Mouse (Mus musculus) c-Kit-positive CD71-positive TER-119-negative erythroid progenitor cells, embryonic 14.5 days (primary cell): ENCODE results near the gene Tmem144.
"Not testable (repeated sequence)": the region's sequence is repeated elsewhere in the genome, so short reads cannot be mapped to it uniquely, and the experiment has no call there.

ENCODE experiments used
- DNase-seq: peaks from one replicate; pipeline ENCODE4 v3.0.0-alpha.2; 2013; ENCODE audit warnings: low read depth

The Tmem144 gene

DNA sequence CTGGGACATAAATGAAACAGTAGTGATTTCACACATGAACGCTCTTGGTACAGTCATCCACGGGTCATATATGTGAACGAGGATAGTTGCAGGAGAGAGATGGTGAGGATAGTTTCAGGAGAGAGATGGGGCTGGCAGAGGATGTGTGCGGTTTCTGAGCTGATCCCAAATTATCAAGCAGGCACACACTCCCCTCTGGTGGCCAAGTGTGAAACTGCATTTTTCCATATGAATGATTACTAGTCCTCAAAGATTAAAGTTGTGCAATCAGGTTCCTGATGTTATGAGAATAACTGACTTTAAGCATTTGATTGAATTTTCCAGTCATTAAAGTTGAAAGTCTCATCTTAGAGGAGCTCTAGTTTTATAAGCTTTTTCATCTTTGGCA lies 43.4 kb downstream of the Tmem144 start:
- no peak for DNase-seq

DNA sequence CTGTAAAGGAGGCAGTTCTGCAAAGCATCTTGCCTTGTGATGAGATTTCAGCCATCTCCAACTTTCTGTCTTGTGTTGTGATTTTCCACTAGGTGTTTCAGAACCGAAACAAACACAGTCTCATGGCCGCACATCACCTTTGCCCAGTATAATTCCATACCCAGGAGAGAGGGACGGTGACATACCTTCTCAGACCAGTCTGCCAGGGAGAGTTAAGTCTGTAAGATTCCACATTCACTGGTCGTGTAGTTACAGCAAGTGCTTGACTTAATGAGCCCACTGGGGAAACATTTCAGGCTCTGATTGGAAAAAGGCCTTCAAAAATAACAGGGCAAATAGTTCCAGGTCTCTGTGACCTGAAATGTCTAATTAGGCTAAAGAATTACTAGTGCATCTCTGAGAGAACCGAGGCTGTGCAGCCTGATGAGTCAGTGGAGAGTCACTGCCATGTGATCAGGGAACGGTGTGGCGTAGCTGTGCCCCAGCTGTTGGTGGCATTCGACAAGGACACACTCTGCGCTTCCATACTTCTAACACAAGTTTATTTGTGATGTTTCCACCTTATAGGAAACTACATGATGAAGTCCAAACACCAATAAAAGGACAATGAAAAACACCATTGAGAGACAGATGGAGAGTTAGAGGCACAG lies 43.9 kb downstream of the Tmem144 start:
- no peak for DNase-seq

DNA sequence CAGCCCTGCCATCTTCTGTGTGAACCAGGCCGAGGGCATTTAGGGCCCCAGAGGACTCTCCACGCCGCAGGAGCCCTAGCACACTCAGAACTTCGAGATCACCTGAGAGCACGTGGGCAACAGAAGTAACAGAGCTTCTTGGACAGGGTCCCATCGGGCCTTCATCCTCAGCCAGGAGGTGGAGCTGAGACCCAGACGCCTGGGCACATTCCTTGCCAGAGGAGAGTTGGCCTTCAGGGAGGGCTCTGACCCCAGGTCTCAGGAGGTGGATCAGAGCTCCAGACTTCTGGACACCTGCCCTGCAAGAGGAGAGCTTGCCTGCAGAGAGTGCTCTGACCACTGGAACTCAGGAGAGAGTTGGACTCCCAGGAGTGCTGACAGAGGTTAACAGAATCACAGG lies 51.8 kb downstream of the Tmem144 start:
- not testable (repeated sequence) for DNase-seq

DNA sequence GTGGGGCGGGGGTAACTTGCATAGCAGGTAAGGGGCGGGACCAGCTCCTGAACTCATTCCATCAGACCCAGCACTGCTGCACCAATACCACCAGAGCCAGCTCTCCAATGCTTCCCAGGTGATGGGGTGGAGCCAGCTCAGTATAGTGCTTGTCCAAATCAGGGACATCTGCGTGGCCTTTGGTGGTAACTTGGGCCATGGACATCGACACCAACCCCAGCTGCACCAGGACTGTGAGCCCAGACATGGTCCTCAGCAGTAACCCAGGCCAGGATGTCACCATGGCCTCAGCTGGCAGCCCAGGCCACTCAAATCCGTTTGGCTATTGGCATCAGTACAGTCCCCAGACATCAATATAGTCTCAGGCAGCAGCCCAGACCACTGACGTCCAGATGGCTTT lies 60.3 kb downstream of the Tmem144 start:
- no peak for DNase-seq

DNA sequence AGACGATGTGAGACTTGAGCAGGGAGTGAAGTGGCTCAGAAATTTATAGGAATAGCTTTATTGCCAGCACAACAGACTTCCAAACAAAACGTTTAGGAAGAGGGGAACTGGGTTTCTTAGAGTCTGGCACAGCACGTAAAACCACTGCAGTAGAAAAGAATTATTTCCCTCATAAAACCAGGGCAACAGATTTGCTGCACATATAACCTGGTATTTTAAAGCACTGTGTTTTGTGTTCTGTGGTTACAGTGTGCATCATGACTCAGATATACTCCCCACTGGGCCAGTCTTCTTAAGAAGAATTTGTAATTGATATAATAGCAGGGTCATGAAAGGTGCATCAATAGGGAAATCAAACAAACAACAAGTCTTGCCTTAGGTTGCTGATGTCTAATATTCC lies 62.2 kb downstream of the Tmem144 start:
- DNase-seq: no peak

DNA sequence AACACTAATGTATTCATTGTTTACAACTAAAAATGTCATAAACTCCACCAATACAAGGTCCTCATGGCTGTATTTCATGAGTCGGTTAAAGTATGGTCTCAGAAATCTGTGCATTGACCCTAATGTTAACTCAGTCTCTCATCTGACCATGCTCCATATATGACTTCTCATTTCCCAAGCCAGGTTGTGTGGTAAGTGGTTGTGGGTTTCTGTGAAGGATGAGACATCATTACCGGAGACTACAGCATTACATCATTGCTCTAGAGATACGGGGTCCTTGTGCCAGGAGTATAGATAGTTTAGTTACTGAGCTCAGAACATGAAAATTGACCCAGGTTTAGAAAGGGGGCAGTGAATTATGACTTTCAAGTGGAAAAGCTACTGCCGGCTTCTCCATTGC lies 63.0 kb downstream of the Tmem144 start:
- DNase-seq: no peak

DNA sequence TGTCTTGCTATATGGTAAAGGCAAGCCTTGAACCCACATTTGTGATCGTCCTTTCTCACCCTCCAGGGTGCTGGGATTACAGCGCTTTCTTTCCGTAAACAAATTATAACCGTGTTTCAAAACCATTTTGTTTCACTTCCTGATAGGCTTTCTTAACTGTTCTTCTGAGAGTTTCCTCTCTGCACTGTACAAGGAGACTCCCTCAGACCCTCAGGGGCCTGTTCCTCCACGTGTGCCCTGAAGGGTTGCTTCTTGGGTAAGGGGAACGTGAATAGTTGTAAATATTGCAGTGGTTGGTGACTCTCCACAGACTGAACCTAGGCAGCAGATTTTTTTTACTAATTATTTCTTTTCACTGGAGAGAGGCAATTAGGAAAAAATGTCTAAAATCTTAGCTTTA lies 63.6 kb downstream of the Tmem144 start:
- DNase-seq: no peak

DNA sequence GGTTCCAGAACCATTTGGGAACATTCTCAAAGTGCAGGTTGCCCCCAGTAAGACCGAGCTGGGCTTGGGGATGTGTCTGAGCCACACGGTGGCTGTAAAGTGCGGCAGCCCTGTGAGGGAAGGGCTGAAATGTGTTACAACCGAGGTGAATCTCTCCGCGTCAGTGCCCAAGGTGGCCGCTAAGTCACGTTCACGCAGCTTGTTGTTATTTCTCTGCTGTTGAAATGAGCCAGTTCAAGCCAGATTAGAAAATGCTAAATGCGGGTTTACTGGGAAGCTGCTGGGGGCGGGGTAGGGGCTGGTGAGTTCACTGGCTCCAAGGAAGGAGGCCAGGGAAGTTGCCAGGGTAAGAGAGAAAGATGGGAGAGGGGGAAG lies 68.2 kb downstream of the Tmem144 start:
- DNase-seq: no peak

DNA sequence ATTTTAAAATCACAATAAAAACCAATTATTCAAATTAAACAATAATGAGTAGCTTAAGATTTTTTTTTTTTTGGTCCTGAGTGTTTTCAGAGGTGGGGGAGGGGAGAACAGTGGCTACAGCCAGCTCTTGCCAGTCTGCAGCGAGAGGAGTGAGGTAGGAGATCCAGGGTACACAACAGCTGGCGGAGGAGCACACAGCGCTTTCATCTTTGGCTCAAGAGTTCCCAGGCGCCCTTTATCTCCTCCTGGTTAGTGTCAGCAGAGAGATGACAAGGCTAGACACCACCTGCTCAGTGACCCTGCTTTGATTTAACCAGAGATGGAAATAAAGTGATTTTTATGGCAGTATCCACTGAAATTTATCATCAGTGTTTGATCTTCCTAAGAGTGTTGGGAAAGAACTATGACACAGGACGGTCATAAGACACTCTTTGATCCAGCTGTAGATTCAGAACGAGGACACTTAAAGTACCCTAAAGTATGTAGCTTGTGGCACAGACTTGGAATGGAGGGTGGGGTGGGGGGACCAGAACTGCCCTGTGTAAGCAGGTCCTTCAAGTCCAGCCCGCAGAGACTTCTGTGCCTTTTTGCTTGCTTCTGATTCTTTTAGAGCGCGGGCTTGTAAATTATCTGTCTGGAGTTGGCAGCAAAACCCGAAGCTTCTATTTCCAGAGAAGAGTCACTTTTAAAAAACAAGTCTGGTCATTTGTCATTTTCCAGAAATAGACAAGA lies 68.8 kb downstream of the Tmem144 start:
- DNase-seq: no peak

DNA sequence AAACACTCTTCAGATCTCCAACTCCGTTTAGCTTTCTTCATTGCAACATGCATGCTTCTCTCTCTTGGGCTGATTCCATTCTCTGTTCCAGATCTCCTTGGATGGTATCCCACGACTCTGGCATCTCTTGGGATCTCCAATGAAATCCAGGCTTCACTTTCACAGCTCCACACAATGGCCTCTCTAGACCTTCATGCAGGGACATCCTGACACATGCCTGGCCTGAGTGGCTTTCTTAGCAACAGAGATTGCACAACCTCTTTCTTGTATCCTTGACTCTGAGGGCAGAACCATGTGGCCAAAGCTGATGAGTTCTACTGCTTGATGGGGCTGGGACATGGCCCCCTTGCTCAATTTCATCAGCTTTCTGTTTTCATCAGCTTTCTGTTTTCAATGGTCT lies 79.9 kb downstream of the Tmem144 start:
- no peak for DNase-seq
